Mouse (Mus musculus) lung, adult 2 months (tissue): ENCODE measurements around the gene Kif16b.

ENCODE experiments used
- CTCF ChIP-seq: fragments of 200-500 bp; IDR thresholded peaks from 2 replicates; pipeline ENCODE4 v1.5.1; 2011; ENCODE audit warnings: mild to moderate bottlenecking, low read length, control low read depth; ENCODE audit not compliant: insufficient read depth
- POLR2A ChIP-seq: fragments of 200-500 bp; IDR thresholded peaks from 2 replicates; pipeline ENCODE4 v1.6.1; 2011; ENCODE audit warnings: low read depth, mild to moderate bottlenecking, control low read depth, low read length, borderline replicate concordance; ENCODE audit errors: extremely low read depth

GRCm38 (mm10) chr2:142709326-142709725, 192.0 kb downstream of the Kif16b start:
- TF ChIP-seq CTCF = no peak
- TF ChIP-seq POLR2A = no peak
